Mouse (Mus musculus): ENCODE measurements at regions not wholly inside any gene's neighbourhood (a gene's known extent, or its start where the extent isn't known, plus 50 kb on each side); places are given as distances from the start of the nearest gene placed in this dataset.

GRCm38 (mm10) chr10:109488000-109488399 is 477.2 kb upstream of the Syt1 start:
- DNase-seq: no peak
- intact Hi-C loops (cut with DNase I; ENCODE audit: low total_unique reads): no loop called here

GRCm38 (mm10) chr10:109486917-109487604 is 476.3 kb upstream of the Syt1 start:
- DNase-seq: no peak
- intact Hi-C loops (cut with DNase I; ENCODE audit: low total_unique reads): no loop called here

- no peak for DNase-seq
- intact Hi-C loops (cut with DNase I; ENCODE audit: low total_unique reads): no loop called here
These were observed 469.8 kb upstream of the Syt1 start for GRCm38 (mm10) chr10:109480551-109480950.

- intact Hi-C loops (cut with DNase I; ENCODE audit: low total_unique reads): no loop called here
- no peak for DNase-seq
These were observed 469.2 kb upstream of the Syt1 start for GRCm38 (mm10) chr10:109479941-109480340.

GRCm38 (mm10) chr10:109466516-109466915 is 455.7 kb upstream of the Syt1 start:
- no peak for DNase-seq
- intact Hi-C loops (cut with DNase I; ENCODE audit: low total_unique reads): no loop called here

GRCm38 (mm10) chr10:109431112-109431511 is 420.3 kb upstream of the Syt1 start:
- no peak for DNase-seq
- intact Hi-C loops (cut with DNase I; ENCODE audit: low total_unique reads): no loop called here

GRCm38 (mm10) chr10:109427878-109428277 is 417.1 kb upstream of the Syt1 start:
- intact Hi-C loops (cut with DNase I; ENCODE audit: low total_unique reads): no loop called here
- no peak for DNase-seq

GRCm38 (mm10) chr10:109407011-109407410 is 396.2 kb upstream of the Syt1 start:
- no peak for DNase-seq
- intact Hi-C loops (cut with DNase I; ENCODE audit: low total_unique reads): no loop called here

GRCm38 (mm10) chr10:109405116-109405685 is 394.4 kb upstream of the Syt1 start:
- DNase-seq: no peak
- intact Hi-C loops (cut with DNase I; ENCODE audit: low total_unique reads): no loop called here

GRCm38 (mm10) chr10:109383758-109384157 is 373.0 kb upstream of the Syt1 start:
- no peak for DNase-seq
- intact Hi-C loops (cut with DNase I; ENCODE audit: low total_unique reads): loop anchor here (5.0 kb wide), 1 partner anchor 399 kb away; no protein-coding TSS in a partner anchor

GRCm38 (mm10) chr10:109378846-109379245 is 368.1 kb upstream of the Syt1 start:
- DNase-seq: no peak
- intact Hi-C loops (cut with DNase I; ENCODE audit: low total_unique reads): no loop called here

GRCm38 (mm10) chr10:109360161-109360560 is 349.4 kb upstream of the Syt1 start:
- intact Hi-C loops (cut with DNase I; ENCODE audit: low total_unique reads): no loop called here
- no peak for DNase-seq

GRCm38 (mm10) chr10:109358812-109359211 is 348.0 kb upstream of the Syt1 start:
- DNase-seq: no peak
- intact Hi-C loops (cut with DNase I; ENCODE audit: low total_unique reads): no loop called here

GRCm38 (mm10) chr10:109332846-109333386 is 322.1 kb upstream of the Syt1 start:
- intact Hi-C loops (cut with DNase I; ENCODE audit: low total_unique reads): no loop called here
- DNase-seq: no peak

GRCm38 (mm10) chr10:109309286-109309685 is 298.5 kb upstream of the Syt1 start:
- intact Hi-C loops (cut with DNase I; ENCODE audit: low total_unique reads): no loop called here
- no peak for DNase-seq

GRCm38 (mm10) chr10:109300199-109300598 is 289.4 kb upstream of the Syt1 start:
- intact Hi-C loops (cut with DNase I; ENCODE audit: low total_unique reads): no loop called here
- DNase-seq: no peak

GRCm38 (mm10) chr10:109299785-109300184 is 289.0 kb upstream of the Syt1 start:
- no peak for DNase-seq
- intact Hi-C loops (cut with DNase I; ENCODE audit: low total_unique reads): no loop called here

- intact Hi-C loops (cut with DNase I; ENCODE audit: low total_unique reads): no loop called here
These were observed 272.6 kb upstream of the Syt1 start for GRCm38 (mm10) chr10:109283348-109283747.

GRCm38 (mm10) chr10:109249781-109250180 is 239.0 kb upstream of the Syt1 start:
- intact Hi-C loops (cut with DNase I; ENCODE audit: low total_unique reads): no loop called here
- DNase-seq: no peak

More at GRCm38 (mm10) chr10:109283348-109283747, 272.6 kb upstream of the Syt1 start:
- no peak for DNase-seq

- no peak for DNase-seq
- intact Hi-C loops (cut with DNase I; ENCODE audit: low total_unique reads): no loop called here
These were observed 235.5 kb upstream of the Syt1 start for GRCm38 (mm10) chr10:109246328-109246727.

- intact Hi-C loops (cut with DNase I; ENCODE audit: low total_unique reads): no loop called here
- no peak for DNase-seq
These were observed 226.2 kb upstream of the Syt1 start for GRCm38 (mm10) chr10:109237026-109237425.
